Mouse (Mus musculus): Measurements from ENCODE around the gene Nap1l4. TPM values are rescaled to one million over a fixed set of nuclear protein-coding genes. Genes with fewer than 3 reads are reported as not detected.

Gene Nap1l4
- polyA plus RNA-seq, 1 experiment from 2014 or later: 348 TPM

DNA sequence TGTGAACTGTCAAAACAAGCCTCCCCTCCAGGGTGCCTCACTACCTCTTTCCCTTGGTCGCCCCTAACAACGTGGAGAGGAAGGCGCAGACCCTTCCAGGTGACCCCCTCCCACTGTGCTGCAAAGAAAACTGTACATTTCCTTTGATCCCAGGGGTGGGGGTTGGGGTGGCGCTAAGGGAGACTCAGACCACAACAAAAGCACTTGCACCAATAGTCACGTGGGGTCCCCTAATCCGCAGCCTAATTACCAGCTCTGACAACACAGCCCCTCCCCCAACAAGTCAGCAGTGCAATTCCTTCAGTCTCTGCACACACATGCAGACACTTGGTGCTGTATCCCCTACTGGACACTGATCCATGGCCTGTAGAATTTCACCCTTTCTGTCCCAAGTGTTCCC lies 81.2 kb downstream of the Nap1l4 start:
- H3K27me3 ChIP-seq (replicated peaks): no peaks in the 10 kb centered on the region
- H3K9ac ChIP-seq: no peak overlapping the region
- H3K27ac ChIP-seq: no peak overlapping the region
- H3K4me2 ChIP-seq: no peak overlapping the region
- no peak for ATAC-seq (replicated peaks)
- H3K9me3 ChIP-seq: no peaks in the 10 kb centered on the region
- 5% methylated on average over 6 of the region's 6 CpGs for WGBS
- no peaks in the 10 kb centered on the region for H3K36me3 ChIP-seq (replicated peaks)
- peaks cover 23% of the 10 kb centered on the region for H3K4me1 ChIP-seq
- no peak overlapping the region for H3K4me3 ChIP-seq

DNA sequence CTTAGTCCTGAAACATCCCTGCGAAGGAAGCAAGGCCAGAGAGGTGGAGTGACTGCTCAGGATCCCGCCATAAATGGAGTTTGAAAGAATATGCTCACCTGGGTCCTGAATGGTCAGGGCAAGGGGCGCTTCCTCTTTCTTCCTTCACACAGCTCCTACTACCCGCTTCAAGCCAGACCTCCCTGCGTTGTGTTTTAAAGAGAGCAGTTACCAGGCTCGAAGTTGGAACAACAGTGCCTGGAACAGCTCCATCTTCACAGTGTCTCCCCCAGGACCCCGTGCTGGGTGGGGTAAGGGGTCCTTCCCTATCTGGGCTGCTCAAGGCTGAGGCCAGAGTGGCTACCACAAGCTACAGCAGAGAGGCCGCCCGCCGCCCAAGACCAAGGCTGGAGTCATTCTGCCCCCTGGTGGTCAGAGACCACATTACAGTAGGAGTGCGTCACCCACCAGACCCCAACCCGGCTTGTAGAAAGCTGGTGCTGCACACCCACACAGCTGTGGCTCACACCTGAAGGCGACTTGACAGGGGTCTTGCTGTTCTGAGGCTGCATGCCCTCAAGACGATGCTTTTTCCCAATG lies 82.7 kb downstream of the Nap1l4 start:
- no peak overlapping the region for H3K4me3 ChIP-seq
- H3K27me3 ChIP-seq (replicated peaks): no peaks in the 10 kb centered on the region
- no peak overlapping the region for H3K27ac ChIP-seq
- H3K9ac ChIP-seq: no peak overlapping the region
- 31% methylated on average over 14 of the region's 14 CpGs for WGBS
- 0 out of 2 replicates have a peak, but pooled peaks have one; percentile 24 for ATAC-seq (replicated peaks)
- H3K4me1 ChIP-seq: peaks cover 23% of the 10 kb centered on the region
- no peaks in the 10 kb centered on the region for H3K36me3 ChIP-seq (replicated peaks)
- no peaks in the 10 kb centered on the region for H3K9me3 ChIP-seq
- no peak overlapping the region for H3K4me2 ChIP-seq

DNA sequence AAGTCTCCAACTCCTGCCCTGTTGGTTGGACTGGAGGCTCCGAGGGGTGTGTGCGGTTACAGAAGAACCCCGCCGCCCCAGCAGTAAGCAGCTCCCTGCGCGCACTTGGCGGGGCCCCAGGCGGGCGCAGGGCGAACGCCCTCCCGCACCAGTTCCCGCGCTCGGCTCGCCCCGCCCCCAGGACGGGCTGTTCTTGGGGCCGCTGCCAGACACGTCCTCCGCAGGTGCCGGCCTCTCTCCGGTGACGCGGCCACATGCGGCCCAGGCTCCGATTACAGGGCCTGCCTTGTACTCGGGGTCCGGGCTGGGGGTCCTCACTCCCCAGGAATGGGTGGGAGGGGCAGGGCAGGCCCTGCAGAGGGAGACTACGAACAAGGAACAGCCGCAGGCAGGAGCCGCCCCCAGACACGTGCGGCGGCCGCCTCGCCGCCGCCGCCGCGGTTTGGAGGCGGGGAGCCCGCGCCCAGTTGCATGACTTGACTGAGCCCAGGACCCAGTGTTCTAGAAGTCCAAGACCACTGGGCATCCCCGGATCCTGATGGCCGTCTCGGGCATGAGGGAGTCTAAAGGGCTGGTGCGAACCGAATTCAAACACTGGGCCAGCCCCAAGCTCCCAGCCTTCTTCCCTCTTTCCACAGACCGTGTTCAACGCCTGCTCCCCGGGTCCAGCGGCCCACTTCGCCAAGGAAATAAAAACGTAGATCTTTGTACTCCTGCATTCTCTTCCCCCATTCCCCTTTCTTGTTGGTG lies 83.9 kb downstream of the Nap1l4 start:
- Histone ChIP-seq H3K4me1 (peaks cover 23% of the 10 kb centered on the region), H3K9ac (peak overlapping the region; percentile 24), H3K4me2 (peak overlapping the region; percentile 70), H3K36me3 (replicated peaks) (no peaks in the 10 kb centered on the region), H3K9me3 (0 out of 2 replicates have a peak, but pooled peaks cover 2% of the 10 kb centered on the region), H3K4me3 (peak overlapping the region; percentile 35), H3K27me3 (replicated peaks) (no peaks in the 10 kb centered on the region), H3K27ac (no peak overlapping the region)
- ATAC-seq (replicated peaks): no peak
- 22% methylated on average over 56 of the region's 56 CpGs for WGBS

DNA sequence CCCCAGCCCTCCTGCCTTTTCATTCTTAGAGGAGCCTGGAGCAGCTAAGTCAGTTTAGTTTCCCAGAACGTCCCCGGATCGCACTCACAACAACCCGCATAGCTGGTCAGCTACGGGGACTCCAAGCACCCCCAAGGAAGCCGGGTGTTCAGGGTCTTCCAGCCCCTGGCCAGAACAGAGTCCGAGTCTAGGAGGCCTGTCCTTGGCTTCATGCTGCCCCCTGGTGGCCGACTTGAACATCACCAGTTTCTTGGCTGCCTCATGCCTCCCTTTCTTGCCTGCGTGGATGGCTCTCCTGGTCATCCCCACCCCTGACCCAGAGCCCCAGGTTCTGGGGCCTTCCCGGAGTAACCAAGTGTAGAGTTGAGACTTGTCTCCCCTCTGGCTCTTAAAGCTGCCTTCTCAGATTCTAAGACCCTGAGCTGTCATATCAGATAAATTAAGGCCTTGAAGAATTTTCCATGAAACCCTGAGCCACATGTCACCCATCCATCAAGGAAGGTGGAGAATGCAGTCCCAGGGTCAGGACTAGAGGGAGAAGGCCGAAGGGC lies 85.0 kb downstream of the Nap1l4 start:
- no peak overlapping the region for H3K4me2 ChIP-seq
- H3K9ac ChIP-seq: no peak overlapping the region
- H3K9me3 ChIP-seq: 0 out of 2 replicates have a peak, but pooled peaks cover 2% of the 10 kb centered on the region
- H3K27ac ChIP-seq: no peak overlapping the region
- 32% methylated on average over 11 of the region's 11 CpGs for WGBS
- no peak for ATAC-seq (replicated peaks)
- no peaks in the 10 kb centered on the region for H3K27me3 ChIP-seq (replicated peaks)
- no peak overlapping the region for H3K4me3 ChIP-seq
- H3K4me1 ChIP-seq: peaks cover 20% of the 10 kb centered on the region
- H3K36me3 ChIP-seq (replicated peaks): no peaks in the 10 kb centered on the region

Small RNAs within 50 kb of the gene (microRNA-seq; reads per million reads assigned to microRNA genes)
- 2.9 reads per million, percentile 12 among the genes with 10 or more reads in this experiment for gene Mir7064

Other genes with a start within 250 kb of the Nap1l4 start
- gene Cdkn1c, start 88.1 kb downstream of the Nap1l4 start, polyA plus RNA-seq (2015; fragmentation: Nextera tagmentation; extraction: Ambion mirVana): 288 and 345 TPM in 2 replicates
- 0.97 and 1.0 TPM in 2 replicates for gene Slc22a18, start 75.4 kb downstream of the Nap1l4 start, polyA plus RNA-seq (2015; fragmentation: Nextera tagmentation; extraction: Ambion mirVana)
- 0.51 and 0.66 TPM in 2 replicates for gene Phlda2, start 46.0 kb downstream of the Nap1l4 start, polyA plus RNA-seq (2015; fragmentation: Nextera tagmentation; extraction: Ambion mirVana)
- 74.1 and 75.8 TPM in 2 replicates for gene Cars, start 51.0 kb upstream of the Nap1l4 start, polyA plus RNA-seq (2015; fragmentation: Nextera tagmentation; extraction: Ambion mirVana)
- 0.15 and 0.21 TPM in 2 replicates for gene Tnfrsf26, start 79.6 kb upstream of the Nap1l4 start, polyA plus RNA-seq (2015; fragmentation: Nextera tagmentation; extraction: Ambion mirVana)
- 3.2 and 3.5 TPM in 2 replicates for gene Tnfrsf22, start 100.6 kb upstream of the Nap1l4 start, polyA plus RNA-seq (2015; fragmentation: Nextera tagmentation; extraction: Ambion mirVana)
- gene Tnfrsf23, start 136.8 kb upstream of the Nap1l4 start, polyA plus RNA-seq (2015; fragmentation: Nextera tagmentation; extraction: Ambion mirVana): 1.1 and 1.2 TPM in 2 replicates
- gene Osbpl5, start 207.9 kb upstream of the Nap1l4 start, polyA plus RNA-seq (2015; fragmentation: Nextera tagmentation; extraction: Ambion mirVana): 39.7 and 44.0 TPM in 2 replicates
- gene Mrgprg, start 217.9 kb upstream of the Nap1l4 start, polyA plus RNA-seq (2015; fragmentation: Nextera tagmentation; extraction: Ambion mirVana): not detected in 2 replicates
- gene Mrgpre, start 235.4 kb upstream of the Nap1l4 start, polyA plus RNA-seq (2015; fragmentation: Nextera tagmentation; extraction: Ambion mirVana): 9.8 and 10.0 TPM in 2 replicates